Mouse (Mus musculus) monocyte, adult 2 months (primary cell): ENCODE data around the gene Vsig10.
A peak's percentile ranks its signal among the peaks of the same experiment; 100 is the strongest.
"Not testable (repeated sequence)": the region's sequence is repeated elsewhere in the genome, so short reads cannot be mapped to it uniquely, and the experiment has no call there.

Experiments used
- DNase-seq, 2 experiments: peaks; one replicate each; pipeline ENCODE4 v3.0.0; 2022; ENCODE audit warnings: low spot score in 2 of 2, low read depth in 1 of 2

Gene Vsig10

DNA sequence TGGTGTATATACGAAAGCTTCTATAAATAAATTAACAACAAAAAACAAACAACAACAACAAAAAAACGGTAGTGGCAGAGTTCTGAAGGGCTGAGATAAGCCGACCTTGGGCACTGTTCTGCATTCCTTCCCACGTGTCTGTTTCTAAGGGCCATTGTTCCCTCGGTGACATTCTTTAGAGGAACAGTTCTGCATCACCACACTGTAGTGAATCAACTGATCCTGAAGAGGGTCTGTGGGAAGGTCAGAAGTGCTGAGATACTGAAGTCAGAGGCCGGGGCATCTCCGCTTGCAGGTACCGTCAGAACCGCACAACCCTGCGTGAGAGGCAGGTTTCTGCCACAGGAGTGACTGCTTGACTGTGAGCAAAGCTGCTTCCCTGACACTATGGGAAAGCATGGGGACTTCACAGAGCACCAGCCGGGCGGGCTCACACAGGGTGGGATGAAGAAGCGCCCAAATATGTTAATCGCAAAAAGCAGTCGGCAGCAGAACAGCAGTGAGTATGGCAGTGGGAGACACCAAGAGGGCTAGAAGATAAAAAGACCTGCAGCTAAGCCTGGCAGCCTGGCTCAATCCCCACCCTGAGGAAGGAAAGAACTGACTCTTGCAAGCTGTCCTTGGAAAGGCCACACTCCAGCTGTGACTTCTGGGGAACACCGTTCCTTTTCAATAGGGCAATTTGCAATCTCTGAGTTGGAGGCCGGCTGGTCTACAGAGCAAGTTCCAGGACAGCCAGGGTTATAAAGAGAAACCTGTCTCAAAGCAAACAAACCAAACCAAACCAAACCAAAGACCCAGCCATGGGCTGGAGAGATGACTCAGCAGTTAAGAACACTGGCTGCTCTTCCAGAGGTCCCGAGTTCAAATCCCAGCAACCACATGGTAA lies 14.9 kb upstream of the Vsig10 start:
- no peak for DNase-seq

DNA sequence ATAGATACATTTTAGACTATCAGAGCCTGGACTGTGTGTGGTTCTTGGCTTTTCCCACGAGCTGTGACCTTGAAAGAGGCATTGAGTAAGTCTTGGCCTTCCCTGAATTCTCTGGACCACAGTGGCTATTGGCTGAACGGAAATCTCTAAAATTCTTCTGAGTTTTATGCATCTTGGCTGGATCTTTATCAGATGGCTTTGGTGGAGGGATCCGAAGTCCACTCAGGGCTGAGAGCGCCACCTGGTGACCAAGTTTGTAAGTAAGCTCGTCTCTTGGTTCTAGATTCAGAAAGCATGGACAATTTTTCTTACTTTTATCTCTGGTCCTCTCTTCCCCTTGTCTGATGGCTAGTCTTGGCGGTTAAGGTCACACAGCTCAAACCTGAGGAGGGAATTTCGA lies 13.9 kb upstream of the Vsig10 start:
- peak; percentile 13 to 38 for DNase-seq

GRCm38 (mm10) chr5:117305754-117306153 lies 13.1 kb upstream of the Vsig10 start:
- DNase-seq = no peak

DNA sequence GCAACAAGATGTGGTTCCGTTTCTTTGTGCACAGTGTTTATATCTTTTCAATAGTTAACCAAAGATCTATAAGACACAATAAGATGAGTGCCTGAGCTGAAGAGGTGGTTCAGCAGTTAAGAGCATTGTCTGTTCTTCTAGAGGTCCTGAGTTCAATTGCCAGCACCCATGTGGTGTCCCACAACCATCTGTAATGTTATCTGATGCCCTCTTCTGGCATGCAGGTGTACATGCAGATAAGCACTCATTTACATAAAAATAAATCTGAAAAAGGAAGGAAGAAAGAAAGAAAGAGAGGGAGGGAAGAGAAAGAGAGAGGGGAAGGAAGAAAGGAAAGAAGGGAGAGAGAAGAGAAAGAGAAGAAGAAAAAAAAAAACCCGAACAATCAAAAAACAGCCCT lies 12.1 kb upstream of the Vsig10 start:
- no peak for DNase-seq

- DNase-seq = peak; percentile 17 to 53
Measured at GRCm38 (mm10) chr5:117307699-117308098, 11.2 kb upstream of the Vsig10 start.

- DNase-seq = no peak
Measured at GRCm38 (mm10) chr5:117313420-117313819, 5.5 kb upstream of the Vsig10 start.

- DNase-seq = no peak
Measured at GRCm38 (mm10) chr5:117313909-117314308, 5.0 kb upstream of the Vsig10 start.

DNA sequence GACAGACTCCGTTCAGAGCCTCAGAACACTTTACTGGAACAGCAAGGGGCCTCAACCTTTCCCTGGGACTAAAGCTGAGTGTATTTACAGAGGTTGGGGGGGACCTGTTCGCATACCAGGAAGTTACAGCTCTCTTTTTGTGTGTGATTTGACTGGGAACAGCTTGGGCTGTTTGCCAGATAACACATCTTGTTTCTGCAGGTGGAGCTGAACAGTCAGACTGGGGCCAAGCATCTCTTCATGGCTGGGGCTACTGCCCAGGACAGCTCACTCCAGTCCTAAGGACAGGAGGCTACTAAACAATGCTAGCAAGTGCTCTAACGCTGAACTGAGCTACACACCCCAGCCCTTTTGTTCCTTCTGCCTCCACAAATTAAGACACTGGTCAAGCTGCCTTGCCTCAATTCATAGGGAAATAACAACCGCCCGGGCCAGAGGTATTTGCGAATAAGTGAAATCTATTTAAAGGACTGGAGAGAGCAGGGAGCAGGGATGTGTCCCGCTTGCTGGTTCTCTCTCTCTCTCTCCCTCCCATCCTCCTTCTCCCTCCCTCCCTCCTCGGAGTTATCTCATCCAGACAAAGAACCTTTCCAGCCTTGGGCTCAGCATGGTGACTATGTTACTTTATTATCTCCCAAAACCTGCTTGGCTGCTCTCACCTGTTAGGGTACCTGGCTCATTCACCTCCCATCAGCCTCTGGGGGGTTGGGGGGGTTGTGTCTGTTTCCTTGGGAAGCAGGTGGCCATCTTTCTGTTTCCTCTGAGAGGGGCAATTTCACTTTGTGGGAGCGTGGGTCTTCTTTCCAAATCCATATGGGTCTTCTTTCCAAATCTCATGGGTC lies 4.1 kb upstream of the Vsig10 start:
- no peak for DNase-seq

DNA sequence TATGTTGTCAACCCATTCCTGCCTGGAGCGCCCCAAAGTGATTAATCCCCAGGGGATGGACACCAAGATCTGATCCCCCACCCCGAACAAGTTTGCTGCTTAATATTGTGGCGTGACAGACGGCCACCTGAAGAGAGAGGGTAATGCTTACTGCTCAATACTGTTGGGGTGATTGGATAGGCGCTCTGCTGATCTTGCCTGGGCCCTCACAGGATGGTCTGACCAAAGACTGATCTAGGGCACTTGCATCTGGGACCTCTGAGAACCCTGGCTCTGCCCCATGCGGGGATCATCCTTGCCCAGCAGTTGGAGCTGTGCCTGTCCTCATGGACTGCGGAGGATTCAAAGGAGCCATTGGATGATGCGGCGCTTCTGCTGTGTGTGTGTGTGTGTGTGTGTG lies 4.9 kb downstream of the Vsig10 start:
- DNase-seq = no peak

- no peak for DNase-seq
Measured at GRCm38 (mm10) chr5:117326408-117326807, 7.5 kb downstream of the Vsig10 start.

- no peak for DNase-seq
Measured at GRCm38 (mm10) chr5:117330457-117330856, 11.6 kb downstream of the Vsig10 start.

DNA sequence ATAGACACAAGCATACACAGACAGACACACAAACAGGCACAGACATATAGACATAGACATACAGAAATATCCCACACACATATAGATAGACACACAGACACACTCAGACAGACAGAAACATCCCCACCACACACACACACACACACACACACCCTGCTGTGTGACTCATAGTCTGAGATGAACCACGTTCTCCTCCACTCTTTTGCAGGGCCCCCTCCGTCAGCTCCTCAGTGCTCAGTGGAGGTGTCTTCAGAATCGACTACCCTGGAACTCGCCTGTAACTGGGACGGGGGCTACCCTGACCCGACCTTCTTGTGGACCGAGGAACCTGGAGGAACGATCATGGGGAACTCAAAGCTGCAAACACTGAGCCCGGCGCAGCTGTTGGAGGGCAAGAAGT lies 19.1 kb downstream of the Vsig10 start:
- no peak for DNase-seq

DNA sequence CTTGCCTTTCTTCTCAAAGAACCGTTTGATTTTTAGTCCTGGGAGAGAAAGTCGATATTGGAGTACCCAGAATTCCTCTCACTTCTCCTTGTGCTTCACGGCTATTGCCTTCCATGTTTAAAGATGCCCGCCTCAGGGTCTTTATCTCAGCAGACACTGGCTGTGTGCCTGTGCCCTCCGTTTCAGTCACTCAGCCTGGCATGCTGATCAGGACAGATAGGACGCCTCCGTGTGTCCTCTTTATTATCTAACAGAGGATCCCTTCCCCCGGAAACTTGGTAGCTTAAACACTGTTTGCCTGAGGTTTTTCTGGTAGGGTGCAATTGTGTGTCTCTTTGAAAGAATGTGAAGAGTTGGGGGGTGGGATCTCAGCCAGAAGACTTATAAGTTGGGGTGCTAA lies 19.6 kb downstream of the Vsig10 start:
- no peak for DNase-seq

GRCm38 (mm10) chr5:117340081-117340480 lies 21.2 kb downstream of the Vsig10 start:
- no peak for DNase-seq

- no peak for DNase-seq
Measured at GRCm38 (mm10) chr5:117341896-117342295, 23.0 kb downstream of the Vsig10 start.

GRCm38 (mm10) chr5:117344496-117344895 lies 25.6 kb downstream of the Vsig10 start:
- not testable (repeated sequence) for DNase-seq

DNA sequence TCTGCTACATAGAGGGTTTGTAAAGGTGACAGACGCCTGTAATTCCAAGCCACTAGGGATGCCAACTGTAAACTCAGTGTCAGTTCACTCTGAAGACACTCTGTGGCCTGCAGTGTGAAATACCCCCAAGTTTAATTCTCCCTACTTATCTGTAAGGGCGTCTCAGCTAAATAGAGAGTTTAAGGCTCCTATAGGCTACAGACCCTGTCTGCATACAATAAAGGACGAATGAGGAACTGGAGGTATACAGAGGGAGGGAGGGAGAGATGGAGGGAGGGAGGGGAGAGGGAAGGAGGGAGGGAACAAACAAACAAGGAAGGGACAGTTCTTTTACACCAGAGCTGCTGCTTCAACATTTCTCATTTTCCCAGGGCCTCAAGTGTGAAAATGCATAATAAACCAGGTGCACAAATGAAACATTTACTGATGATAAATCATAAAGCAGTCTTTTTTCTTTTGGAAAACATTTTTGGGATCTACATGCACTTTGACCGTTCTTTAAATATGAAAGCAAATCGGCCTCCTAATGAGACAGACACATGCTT lies 26.6 kb downstream of the Vsig10 start:
- DNase-seq = no peak

GRCm38 (mm10) chr5:117346281-117346680 lies 27.4 kb downstream of the Vsig10 start:
- DNase-seq = no peak

- no peak for DNase-seq
Measured at GRCm38 (mm10) chr5:117347011-117347410, 28.1 kb downstream of the Vsig10 start.

DNA sequence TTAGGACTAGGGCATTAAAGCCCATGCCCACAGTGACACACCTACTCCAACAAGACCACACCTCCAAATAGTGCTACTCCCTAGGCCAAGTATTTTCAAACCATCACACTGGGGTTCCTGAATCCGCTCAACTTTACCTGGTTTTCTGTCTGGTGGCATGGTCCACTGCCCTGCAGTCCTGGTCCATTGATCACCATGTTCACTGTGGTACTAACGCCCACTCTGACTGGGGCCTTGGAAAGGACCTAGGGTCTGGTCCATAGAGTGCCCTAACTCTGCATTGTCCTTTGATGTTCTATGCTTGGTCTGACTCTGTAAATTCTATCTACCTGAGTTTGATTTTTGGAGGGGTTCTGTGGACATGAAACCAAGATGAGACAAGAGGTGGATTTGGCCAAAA lies 29.0 kb downstream of the Vsig10 start:
- DNase-seq = no peak

DNA sequence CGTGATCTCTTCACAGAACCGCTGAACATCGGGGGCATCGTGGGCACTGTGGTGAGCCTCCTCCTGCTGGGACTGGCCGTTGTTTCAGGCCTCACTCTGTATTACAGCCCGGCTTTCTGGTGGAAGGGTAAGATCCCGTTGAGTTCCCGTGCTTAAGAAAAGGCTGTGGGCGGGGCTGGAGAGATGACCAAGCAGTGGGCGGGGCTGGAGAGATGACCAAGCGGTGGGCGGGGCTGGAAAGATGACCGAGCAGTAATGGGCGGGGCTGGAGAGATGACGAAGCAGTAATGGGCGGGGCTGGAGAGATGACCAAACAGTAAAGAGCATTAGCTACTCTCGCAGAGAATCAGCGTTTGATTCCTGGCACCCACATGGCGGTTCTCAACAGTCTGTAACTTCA lies 29.4 kb downstream of the Vsig10 start:
- no peak for DNase-seq

- no peak for DNase-seq
Measured at GRCm38 (mm10) chr5:117354121-117354520, 35.2 kb downstream of the Vsig10 start.
